Mouse (Mus musculus) hindbrain, embryonic 11.5 days (tissue): ENCODE measurements around the gene Macrod2. TPM values are rescaled to one million over a fixed set of nuclear protein-coding genes. Genes with fewer than 3 reads are reported as not detected.

ENCODE experiments used
- ATAC-seq: fragments of 200-750 bp; cut with Nextera tagmentation; 2 replicates; pipeline ENCODE4 v1.8.0; 2017; ENCODE audit warnings: mild to moderate bottlenecking, moderate TSS enrichment, moderate library complexity; ENCODE audit not compliant: low FRiP score
- DNase-seq: peaks from one replicate; pipeline ENCODE4 v3.0.0-alpha.2; 2015; ENCODE audit warnings: low spot score
- H3K27ac ChIP-seq: fragments of 300-500 bp; sonication (generic); 2 replicates; pipeline ENCODE4 v1.5.1; 2014; ENCODE audit warnings: mild to moderate bottlenecking, low read depth, low read length
- H3K27me3 ChIP-seq: fragments of 300-500 bp; sonication (generic); 2 replicates; pipeline ENCODE4 v1.6.1; 2014; ENCODE audit warnings: mild to moderate bottlenecking, low read length, moderate library complexity, mixed read lengths; ENCODE audit not compliant: control insufficient read depth, insufficient read depth
- H3K36me3 ChIP-seq: fragments of 300-500 bp; sonication (generic); 2 replicates; pipeline ENCODE4 v1.6.1; 2014; ENCODE audit warnings: mild to moderate bottlenecking, low read length, moderate library complexity, mixed read lengths; ENCODE audit not compliant: control insufficient read depth, insufficient read depth
- H3K4me1 ChIP-seq: fragments of 300-500 bp; sonication (generic); replicated peaks from 2 replicates; pipeline ENCODE4 v1.6.1; 2014; ENCODE audit warnings: low read length, mixed read lengths; ENCODE audit not compliant: control insufficient read depth, insufficient read depth
- H3K4me2 ChIP-seq: fragments of 300-500 bp; sonication (generic); replicated peaks from 2 replicates; pipeline ENCODE4 v1.6.1; 2014; ENCODE audit warnings: mild to moderate bottlenecking, low read depth, low read length
- H3K4me3 ChIP-seq: fragments of 300-500 bp; sonication (generic); 2 replicates; pipeline ENCODE4 v1.5.1; 2014; ENCODE audit warnings: low read depth, low read length
- H3K9ac ChIP-seq: fragments of 300-500 bp; sonication (generic); 2 replicates; pipeline ENCODE4 v1.6.1; 2014; ENCODE audit warnings: low read depth, low read length
- H3K9me3 ChIP-seq: fragments of 300-500 bp; sonication (generic); 2 replicates; pipeline ENCODE4 v1.6.1; 2016; ENCODE audit warnings: low read length; ENCODE audit not compliant: control insufficient read depth
- WGBS: fragments of 180-500 bp; shearing (Covaris S2); extraction: QIAGEN DNeasy Blood & Tissue Kit; methylation state at CpG from one replicate; pipeline ENCODE4 v1.1.7; 2014; 5-methylcytosine and 5-hydroxymethylcytosine counted together
- polyA plus RNA-seq: library from polyadenylated mRNA; unstranded; fragments of >200 nt; fragmentation: Nextera tagmentation; extraction: Ambion mirVana; gene quantifications from 2 replicates; pipeline ENCODE4 v1.2.1, GENCODE M21; 2014

Macrod2 gene
- polyA plus RNA-seq, 1 experiment from 2014 or later, result 42.5 TPM

DNA sequence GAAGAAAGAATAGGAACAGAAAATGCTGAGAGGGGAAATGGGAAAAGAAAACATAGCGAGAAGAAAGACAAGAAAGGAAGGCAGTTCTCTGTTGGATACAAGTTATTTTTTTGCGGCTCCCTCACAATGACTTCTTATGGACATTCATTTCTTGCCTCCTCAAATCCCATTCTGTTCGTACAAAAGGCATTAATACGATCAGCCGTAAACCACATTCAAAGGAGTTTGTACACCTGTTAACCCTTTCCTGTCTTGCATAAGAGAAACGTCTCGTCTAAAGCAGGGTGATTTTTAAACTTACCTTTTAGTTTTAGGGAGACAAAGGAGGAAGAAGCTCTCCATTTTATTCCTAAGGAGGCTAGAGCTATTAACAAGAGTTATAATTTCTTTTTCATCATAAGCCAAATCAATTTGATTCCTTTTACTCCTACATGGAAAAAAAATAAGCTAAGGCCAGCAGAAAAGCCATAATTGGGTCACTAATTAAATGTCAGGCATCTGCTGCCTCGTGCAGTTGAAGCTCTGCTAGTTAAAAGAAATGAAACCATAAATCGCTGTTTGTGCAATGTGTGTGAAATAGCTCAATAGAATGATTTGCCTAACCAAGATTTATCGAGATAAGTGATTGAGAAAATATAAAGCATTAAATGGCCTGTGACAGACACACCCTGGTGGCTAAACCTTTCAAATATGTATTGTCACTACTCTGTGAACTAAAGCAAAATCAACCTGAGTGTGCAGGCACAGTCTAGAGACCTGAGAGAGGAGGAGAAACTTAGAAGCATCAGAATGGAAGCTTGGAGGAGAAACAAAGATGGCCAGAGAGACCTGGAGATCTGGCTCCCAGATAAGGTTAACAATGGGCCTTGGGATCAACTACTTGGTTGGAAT is 1635.9 kb downstream of the Macrod2 start:
- DNase-seq (no peak), ATAC-seq (no peak)
- H3K4me3 ChIP-seq, result no peak overlapping the region
- no peak overlapping the region for H3K27ac ChIP-seq
- WGBS, result 45% methylated on average over 10 of the region's 10 CpGs
- H3K36me3 ChIP-seq, result no peaks in the 10 kb centered on the region
- no peak overlapping the region for H3K4me2 ChIP-seq
- H3K4me1 ChIP-seq, result no peaks in the 10 kb centered on the region
- no peaks in the 10 kb centered on the region for H3K27me3 ChIP-seq
- H3K9me3 ChIP-seq, result no peaks in the 10 kb centered on the region
- no peak overlapping the region for H3K9ac ChIP-seq

DNA sequence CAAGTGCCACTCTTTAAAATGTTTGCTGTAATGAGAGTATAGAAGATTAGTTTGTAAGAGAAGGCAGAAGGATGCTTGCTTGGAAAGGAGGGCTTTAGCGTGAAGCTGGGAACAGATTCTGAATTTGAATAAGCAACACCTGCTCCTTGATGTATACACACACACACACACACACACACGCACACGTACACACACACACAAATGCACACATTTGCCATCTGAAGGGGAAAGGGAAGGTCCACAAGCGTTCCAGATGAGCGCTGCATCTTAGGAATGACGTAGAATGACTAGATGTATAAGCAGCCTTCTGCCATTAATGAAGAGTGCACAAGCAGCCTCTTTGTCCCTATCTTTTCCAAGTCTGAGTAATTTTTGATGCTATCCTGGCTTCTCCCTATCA is 1660.5 kb downstream of the Macrod2 start:
- Histone ChIP-seq H3K4me2 (no peak overlapping the region), H3K9me3 (no peaks in the 10 kb centered on the region), H3K27ac (no peak overlapping the region), H3K27me3 (no peaks in the 10 kb centered on the region), H3K36me3 (no peaks in the 10 kb centered on the region), H3K4me3 (no peak overlapping the region), H3K9ac (no peak overlapping the region), H3K4me1 (no peaks in the 10 kb centered on the region)
- no peak for ATAC-seq
- no peak for DNase-seq
- WGBS, result 92% methylated on average over 6 of the region's 6 CpGs

DNA sequence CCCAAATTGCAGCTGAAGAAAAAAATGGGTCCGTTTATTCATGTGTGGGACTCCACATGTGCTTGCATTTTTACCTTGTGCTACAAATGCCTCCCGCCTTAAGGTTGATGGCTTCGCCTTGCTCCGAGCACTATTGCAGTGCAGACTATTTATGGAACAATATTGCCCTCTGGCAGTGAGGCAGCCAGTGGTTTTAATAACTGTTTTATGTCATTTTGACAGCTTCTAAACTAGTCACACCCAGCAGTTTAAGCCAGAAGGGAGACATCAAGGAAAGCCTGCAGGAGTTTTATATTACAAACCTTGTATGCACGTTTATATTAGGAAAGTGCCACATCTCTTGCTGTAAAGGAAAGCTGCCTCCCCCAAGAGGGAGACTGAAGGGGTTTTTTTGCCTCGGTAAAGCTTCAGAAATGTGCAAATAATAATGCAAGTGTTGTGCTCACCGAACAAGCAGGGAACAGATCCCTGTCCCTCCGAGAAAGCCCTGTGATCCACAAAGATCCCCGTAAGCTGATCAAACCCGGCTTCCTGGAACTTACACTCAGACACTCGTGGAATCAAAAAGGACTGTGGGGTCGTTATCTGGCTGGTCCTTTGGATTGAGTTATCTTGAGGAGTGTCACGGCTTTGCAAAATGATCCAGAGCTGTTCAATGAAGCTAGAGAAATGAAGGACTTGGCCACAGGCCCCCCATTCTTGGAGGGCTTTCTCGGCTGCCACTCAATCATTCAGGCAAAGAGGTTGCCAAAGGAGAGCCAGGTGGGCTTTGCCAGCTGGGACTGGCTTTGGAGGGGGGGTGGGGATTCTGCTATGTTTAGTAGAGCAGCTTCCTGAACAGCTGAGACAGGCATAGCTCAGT is 1663.0 kb downstream of the Macrod2 start:
- no peak overlapping the region for H3K9ac ChIP-seq
- H3K4me2 ChIP-seq, result no peak overlapping the region
- DNase-seq (peak; percentile 25), ATAC-seq (peak; percentile 36; the same call in 1 of the 2 replicates)
- H3K27me3 ChIP-seq, result no peaks in the 10 kb centered on the region
- no peaks in the 10 kb centered on the region for H3K4me1 ChIP-seq
- H3K4me3 ChIP-seq, result no peak overlapping the region
- WGBS, result 56% methylated on average over 14 of the region's 14 CpGs
- H3K36me3 ChIP-seq, result no peaks in the 10 kb centered on the region
- no peaks in the 10 kb centered on the region for H3K9me3 ChIP-seq
- no peak overlapping the region; the same call in 1 of the 2 replicates for H3K27ac ChIP-seq

DNA sequence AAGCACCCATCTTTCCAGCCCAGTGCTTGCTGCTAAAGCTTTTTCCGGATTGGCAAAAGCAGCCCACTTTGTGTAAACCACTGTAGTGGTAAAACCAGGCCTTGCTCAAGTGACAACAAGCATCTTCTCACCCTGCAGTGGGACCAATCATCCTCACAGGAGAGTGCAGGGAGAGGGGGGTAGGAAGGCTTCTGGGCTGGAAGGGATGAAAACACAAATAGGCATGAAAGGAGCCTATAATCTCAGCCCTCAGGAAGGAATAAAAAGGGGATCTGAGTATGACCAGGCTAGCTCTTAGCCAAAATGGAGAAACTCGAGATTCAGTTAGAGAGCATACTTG is 1663.6 kb downstream of the Macrod2 start:
- Histone ChIP-seq H3K27ac (no peak overlapping the region; the same call in 1 of the 2 replicates), H3K9me3 (no peaks in the 10 kb centered on the region), H3K9ac (no peak overlapping the region), H3K4me3 (no peak overlapping the region), H3K27me3 (no peaks in the 10 kb centered on the region), H3K4me2 (no peak overlapping the region), H3K36me3 (no peaks in the 10 kb centered on the region), H3K4me1 (no peaks in the 10 kb centered on the region)
- 57% methylated on average over 2 of the region's 2 CpGs for WGBS
- DNase-seq (no peak), ATAC-seq (no peak; the same call in 1 of the 2 replicates)

DNA sequence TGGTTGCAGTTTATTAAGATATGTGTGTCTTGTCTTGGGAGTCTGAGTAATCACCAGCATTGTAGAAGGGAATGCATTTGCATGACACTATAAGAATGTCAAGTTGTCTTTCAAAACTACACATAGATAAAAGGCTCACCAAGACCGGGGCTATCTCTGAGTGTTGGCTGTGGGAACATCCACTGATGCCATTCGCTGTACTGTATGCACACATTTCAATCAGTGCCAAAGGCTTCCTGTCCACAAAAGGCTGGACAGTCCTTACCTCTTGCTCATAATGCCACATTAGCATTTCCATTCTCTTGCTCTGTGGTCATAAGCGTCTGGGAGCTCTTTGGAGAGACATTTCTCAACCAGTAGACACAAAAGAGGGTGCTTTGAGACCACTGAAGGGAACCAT is 1713.8 kb downstream of the Macrod2 start:
- DNase-seq, result peak; percentile 7
- WGBS, result 47% methylated on average over 3 of the region's 3 CpGs
- peak; percentile 83 for ATAC-seq

DNA sequence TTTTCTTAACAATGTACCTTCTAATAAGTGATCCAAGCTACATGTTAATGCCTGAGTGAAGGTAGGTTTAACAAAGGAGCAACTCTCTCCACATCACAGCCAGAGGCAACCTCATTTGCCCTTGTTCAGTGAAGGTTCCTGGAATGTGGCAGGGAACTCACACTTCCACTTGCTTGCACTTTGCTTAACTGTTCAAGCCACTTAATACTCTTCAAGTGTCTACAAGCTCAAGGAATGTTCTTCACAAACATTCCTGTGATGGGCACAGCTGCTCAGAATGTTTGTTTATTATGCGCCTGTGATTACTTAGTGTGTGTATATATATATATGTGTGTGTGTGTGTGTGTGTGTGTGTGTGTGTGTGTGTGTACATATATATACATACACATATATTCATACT is 1721.5 kb downstream of the Macrod2 start:
- 100% methylated on average over 1 of the region's 1 CpGs for WGBS
- ATAC-seq, result no peak
- Histone ChIP-seq H3K4me2 (no peak overlapping the region), H3K9ac (no peak overlapping the region), H3K36me3 (no peaks in the 10 kb centered on the region), H3K4me3 (no peak overlapping the region), H3K9me3 (no peaks in the 10 kb centered on the region), H3K4me1 (no peaks in the 10 kb centered on the region), H3K27me3 (no peaks in the 10 kb centered on the region), H3K27ac (no peak overlapping the region)
- DNase-seq, result no peak

More for the DNA sequence above, 1713.8 kb downstream of the Macrod2 start:
- Histone ChIP-seq H3K4me1 (no peaks in the 10 kb centered on the region), H3K4me2 (no peak overlapping the region), H3K9me3 (no peaks in the 10 kb centered on the region), H3K27ac (no peak overlapping the region), H3K4me3 (no peak overlapping the region), H3K9ac (no peak overlapping the region), H3K27me3 (no peaks in the 10 kb centered on the region), H3K36me3 (no peaks in the 10 kb centered on the region)

DNA sequence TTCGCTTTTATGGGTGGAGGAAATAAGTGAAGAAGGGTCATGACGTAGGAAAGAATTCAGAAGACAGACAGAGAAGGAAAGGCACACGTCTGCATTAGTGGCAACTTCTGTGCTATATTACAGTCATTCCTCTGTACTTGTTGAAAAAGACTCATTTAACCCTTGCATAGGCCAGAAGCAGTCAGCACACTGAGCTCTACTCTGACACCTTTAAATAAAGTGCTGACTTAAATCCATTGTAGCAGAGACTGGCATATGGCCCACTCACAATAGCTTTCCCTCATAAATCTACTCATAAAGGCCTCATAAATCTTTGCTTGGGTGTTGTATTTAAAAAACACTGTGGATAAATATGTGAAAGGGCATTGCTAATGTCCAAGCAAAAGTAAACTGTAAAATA is 1733.0 kb downstream of the Macrod2 start:
- Histone ChIP-seq H3K27me3 (no peaks in the 10 kb centered on the region), H3K9me3 (no peaks in the 10 kb centered on the region)
- 85% methylated on average over 3 of the region's 3 CpGs for WGBS

DNA sequence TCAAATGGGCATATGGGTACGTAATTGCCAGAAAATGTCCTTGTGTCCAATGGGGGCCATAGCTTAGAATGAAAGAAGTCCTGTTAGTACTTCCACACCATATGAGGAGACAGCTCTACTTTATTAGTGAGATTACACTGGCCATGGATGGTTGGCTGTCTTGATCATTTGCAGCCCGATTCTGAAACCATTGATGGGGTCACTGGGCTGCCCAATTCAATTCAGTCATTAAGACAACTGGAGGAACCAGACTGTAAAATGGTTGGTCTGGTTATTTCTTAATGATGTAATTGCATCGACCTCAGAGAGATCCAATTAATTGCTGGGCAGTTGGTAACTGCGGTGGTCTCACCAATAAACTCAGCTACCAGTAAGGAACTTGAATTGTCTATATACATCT is 1734.1 kb downstream of the Macrod2 start:
- Histone ChIP-seq H3K9me3 (no peaks in the 10 kb centered on the region), H3K9ac (no peak overlapping the region), H3K27ac (no peak overlapping the region), H3K4me3 (no peak overlapping the region), H3K27me3 (no peaks in the 10 kb centered on the region), H3K4me1 (no peaks in the 10 kb centered on the region), H3K36me3 (no peaks in the 10 kb centered on the region), H3K4me2 (no peak overlapping the region)
- ATAC-seq (no peak), DNase-seq (no peak)
- 90% methylated on average over 4 of the region's 4 CpGs for WGBS

More for the DNA sequence above, 1733.0 kb downstream of the Macrod2 start:
- Histone ChIP-seq H3K4me3 (no peak overlapping the region), H3K4me2 (no peak overlapping the region), H3K36me3 (no peaks in the 10 kb centered on the region), H3K27ac (no peak overlapping the region), H3K9ac (no peak overlapping the region), H3K4me1 (no peaks in the 10 kb centered on the region)
- DNase-seq (no peak), ATAC-seq (no peak)
